Mouse (Mus musculus) liver, adult (tissue): ENCODE results near the gene Scn10a.

Experiments used
- GATA4 ChIP-seq: IDR thresholded peaks from 2 replicates; pipeline ENCODE4 v1.6.1; 2014; ENCODE audit warnings: mild to moderate bottlenecking, low read length; ENCODE audit not compliant: insufficient replicate concordance

Scn10a gene

DNA sequence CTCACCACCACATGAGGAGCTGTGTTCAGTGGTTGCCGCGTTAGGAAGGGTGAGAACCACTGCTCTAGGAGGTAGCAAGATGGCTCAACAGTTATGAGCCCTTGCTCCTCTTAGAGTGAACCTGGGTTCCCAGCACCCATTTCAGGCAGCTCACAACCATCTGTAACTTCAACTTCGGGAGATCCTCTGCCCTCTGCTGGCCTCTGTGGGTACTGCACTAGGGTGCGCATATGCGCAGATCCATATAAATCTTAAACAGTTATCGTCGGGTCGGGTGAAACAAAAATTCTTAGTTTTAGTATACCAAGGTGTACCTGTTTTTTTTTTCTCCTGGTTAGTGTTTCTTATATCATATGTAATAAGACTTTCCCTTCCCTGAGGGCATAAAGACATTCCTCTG, 32.9 kb downstream of the Scn10a start:
- no peak for TF ChIP-seq GATA4

DNA sequence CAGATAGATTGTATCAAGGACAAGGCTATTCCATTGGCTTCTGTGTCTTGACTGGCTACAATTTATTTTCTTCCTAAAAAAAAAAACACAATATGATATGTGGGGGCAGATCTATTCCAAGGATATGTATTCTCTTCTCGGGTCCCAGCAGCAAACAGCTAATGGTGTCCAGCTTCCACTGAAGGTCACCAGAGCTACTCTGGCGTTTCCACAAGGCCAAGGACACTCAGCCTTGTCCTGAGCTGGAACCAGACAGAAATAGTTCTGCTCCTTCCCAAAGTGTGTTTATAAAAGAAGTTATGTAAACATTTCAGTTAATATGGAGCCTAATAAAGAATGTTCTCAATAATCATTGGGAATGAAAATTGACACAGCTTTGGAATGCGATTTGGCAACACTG, 38.2 kb downstream of the Scn10a start:
- no peak for TF ChIP-seq GATA4

GRCm38 (mm10) chr9:119664109-119664508, 55.0 kb downstream of the Scn10a start:
- TF ChIP-seq GATA4, result no peak

- no peak for TF ChIP-seq GATA4
Measured at GRCm38 (mm10) chr9:119656111-119656510, 63.0 kb downstream of the Scn10a start.

GRCm38 (mm10) chr9:119653758-119654157, 65.4 kb downstream of the Scn10a start:
- TF ChIP-seq GATA4, result no peak

- no peak for TF ChIP-seq GATA4
Measured at GRCm38 (mm10) chr9:119646942-119647547, 72.1 kb downstream of the Scn10a start.

GRCm38 (mm10) chr9:119641985-119642384, 77.1 kb downstream of the Scn10a start:
- no peak for TF ChIP-seq GATA4

- no peak for TF ChIP-seq GATA4
Measured at GRCm38 (mm10) chr9:119634216-119634843, 84.8 kb downstream of the Scn10a start.

DNA sequence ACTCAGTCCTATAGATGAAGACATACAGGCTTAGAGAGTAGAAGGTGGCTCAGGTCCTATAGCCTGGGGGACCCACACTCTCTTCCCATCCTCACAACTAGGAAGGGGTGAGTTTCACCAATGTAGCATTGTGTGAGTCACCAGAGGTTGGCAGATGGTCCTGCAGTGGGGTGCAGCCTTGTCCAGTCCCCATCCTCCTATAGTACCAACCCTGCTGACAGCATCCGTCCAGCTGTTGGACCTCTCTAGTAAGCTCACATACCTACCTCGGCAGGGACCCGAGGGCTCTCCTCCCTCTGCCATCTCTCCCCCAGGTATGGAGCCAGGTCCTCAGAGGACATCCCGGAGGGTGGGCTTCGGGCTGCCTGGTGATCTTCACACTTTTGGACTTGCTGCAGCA, 85.6 kb downstream of the Scn10a start:
- no peak for TF ChIP-seq GATA4

DNA sequence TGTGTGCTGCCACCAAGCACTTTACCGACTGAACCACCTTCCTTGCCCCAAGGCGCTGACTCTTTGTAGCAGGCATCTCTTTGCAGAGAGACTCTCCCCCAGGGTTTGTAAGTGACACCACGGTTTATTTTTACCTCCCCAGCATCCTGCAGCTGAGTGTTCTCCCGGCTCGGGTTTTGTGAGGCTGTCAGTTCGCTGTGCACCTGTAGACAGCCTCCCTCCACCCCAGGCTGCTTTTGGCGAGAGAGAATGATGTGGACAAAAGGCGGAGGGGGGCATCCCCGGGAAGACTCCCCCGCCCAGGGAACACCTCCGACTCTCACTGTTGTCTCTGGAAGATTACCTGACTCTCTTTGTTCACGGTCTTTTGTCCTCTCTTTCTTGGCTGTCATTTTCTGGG, 86.3 kb downstream of the Scn10a start:
- TF ChIP-seq GATA4, result no peak

- no peak for TF ChIP-seq GATA4
Measured at GRCm38 (mm10) chr9:119631899-119632533, 87.1 kb downstream of the Scn10a start.

DNA sequence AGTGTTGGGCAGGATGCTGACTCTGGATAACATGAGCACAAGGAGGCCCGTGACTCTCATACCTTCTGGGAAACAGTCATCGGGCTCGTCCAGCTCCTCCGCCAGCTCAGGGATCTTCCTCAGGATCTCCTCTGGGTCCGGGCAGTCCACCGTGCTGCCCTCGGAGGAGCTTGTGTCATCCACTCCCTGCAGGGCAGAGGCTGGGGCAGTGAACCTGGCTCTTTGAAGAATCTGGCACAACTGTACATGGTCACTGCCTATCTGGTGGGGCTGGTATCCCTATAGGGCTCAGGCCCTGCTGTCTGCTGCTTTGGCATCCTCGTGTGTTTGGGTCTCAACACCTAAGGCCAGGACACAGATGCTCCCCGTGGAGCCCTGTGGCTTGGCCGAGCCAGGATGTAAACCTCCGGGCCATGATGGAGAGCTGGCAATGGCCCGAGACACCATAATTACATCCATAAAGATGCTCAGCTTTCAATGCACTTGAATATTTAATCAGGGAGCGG, 87.7 kb downstream of the Scn10a start:
- TF ChIP-seq GATA4, result no peak

DNA sequence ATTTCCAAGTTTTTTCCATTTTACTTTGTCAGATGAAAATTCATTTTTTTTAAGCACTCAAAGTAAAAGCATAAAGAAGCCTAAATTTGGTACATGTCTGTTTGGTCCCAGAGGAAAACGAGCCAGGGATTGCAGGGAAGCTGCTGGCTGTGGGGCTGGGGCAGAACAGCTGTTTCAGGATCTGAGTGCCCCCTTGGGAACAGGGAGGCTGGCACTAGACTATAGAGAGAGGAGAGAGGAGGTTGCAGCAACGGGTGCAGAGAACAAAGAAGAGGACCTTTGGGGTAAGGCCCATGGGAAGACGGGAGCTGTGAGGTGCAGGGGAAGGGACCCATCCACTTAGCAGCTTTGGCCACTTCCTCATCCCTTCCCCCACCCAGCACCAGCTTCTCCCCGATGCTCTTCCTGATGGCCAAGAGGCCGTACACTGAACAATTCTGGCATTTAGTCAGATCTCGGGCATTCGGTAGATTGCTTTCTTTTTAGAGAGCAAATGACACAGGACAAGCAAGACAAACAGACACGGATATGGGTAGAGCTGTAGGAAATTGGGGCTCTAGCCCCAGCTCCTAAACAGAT, 90.3 kb downstream of the Scn10a start:
- TF ChIP-seq GATA4, result no peak

GRCm38 (mm10) chr9:119627227-119627626, 91.9 kb downstream of the Scn10a start:
- TF ChIP-seq GATA4, result no peak

- TF ChIP-seq GATA4, result no peak
Measured at GRCm38 (mm10) chr9:119624151-119624550, 95.0 kb downstream of the Scn10a start.

GRCm38 (mm10) chr9:119614798-119615197, 104.3 kb downstream of the Scn10a start:
- no peak for TF ChIP-seq GATA4
